1 mouse cellular context compared by ENCODE assay signal in the genomic region with DNA sequence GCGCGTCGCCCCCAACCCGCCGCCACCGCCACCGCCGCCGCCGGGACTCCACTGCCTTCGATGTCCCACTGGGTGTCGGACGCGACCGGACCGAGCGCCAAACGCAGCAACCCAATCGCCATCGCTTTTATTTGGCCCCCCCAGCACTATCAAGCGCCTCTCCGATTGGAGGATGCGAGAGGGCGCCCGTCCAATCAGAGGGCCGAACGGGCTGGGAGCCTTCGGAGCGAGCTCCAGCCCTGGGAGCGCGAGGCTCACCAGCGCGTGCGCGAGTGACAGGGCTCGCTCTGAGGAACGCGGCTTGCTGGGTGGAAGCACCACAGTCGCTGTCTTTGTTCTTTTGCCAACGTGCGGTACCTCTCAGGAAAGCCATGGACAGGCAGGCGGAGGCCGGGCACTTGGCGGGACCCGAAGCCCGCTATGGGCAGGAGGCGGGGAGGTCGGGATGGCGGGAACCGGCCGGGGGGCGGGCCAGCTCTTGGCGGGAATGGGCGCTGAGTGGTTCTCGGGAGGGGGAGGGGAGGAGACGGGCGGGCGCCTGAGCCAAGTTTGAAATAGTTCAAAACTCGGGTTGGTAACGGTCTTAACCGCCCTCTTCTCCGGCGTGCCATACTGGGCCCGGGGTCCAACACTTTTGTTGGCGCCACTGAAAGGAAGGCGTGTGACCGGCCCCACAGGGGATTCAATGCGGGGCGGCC.
TF ChIP-seq lines count a peak whose summit lies in the region.

Gene Ezh2 (minus strand): TSS at position 416 of the 698 bp plus-strand sequence.

TF ChIP-seq in MEL, 35 proteins besides CTCF, POLR2A, EP300 and RAD21 (continued from another document):
- peak; percentile 96; the same call in 1 of the 2 replicates for TF ChIP-seq E2F4 (IDR thresholded peaks at IDR 0.05; ENCODE audit: borderline replicate concordance, low read depth, low read length)
- no peak for TF ChIP-seq ETS1 (IDR thresholded peaks at IDR 0.05; ENCODE audit: low read depth, low read length)
- TF ChIP-seq ELF1 (IDR thresholded peaks at IDR 0.05; ENCODE audit: low read depth, low read length), result no peak
- TF ChIP-seq RCOR1 (IDR thresholded peaks at IDR 0.05; ENCODE audit: low read depth, low read length), result no peak
- no peak for TF ChIP-seq USF1 (IDR thresholded peaks at IDR 0.05; ENCODE audit: low read depth, low read length)
- no peak for TF ChIP-seq USF2 (IDR thresholded peaks at IDR 0.05; ENCODE audit: borderline replicate concordance in 1 of 2, insufficient read depth in 1 of 2, low read depth in 1 of 2, low read length in 2 of 2)
- TF ChIP-seq MEF2A (IDR thresholded peaks at IDR 0.05; ENCODE audit: extremely low read depth, insufficient replicate concordance, low read depth, low read length, poor library complexity, severe bottlenecking), result no peak
- no peak for TF ChIP-seq ZC3H11A (IDR thresholded peaks at IDR 0.05; ENCODE audit: low read depth, low read length)
- TF ChIP-seq SIN3A (IDR thresholded peaks at IDR 0.05; ENCODE audit: low read length), result no peak; the same call in none of the 2 replicates
- peak; percentile 63; the same call in 1 of the 2 replicates for TF ChIP-seq TCF12 (IDR thresholded peaks at IDR 0.05; ENCODE audit: low read depth, low read length)
- no peak for TF ChIP-seq JUND (IDR thresholded peaks at IDR 0.05; ENCODE audit: low read depth, low read length)
- no peak for TF ChIP-seq TAL1 (IDR thresholded peaks at IDR 0.05; ENCODE audit: low read length)
- TF ChIP-seq UBTF (IDR thresholded peaks at IDR 0.05; ENCODE audit: borderline replicate concordance, insufficient read depth, low read depth, low read length), result no peak
- peak; percentile 85 for TF ChIP-seq NRF1 (IDR thresholded peaks at IDR 0.05; ENCODE audit: insufficient read depth, low read depth, low read length, poor library complexity, severe bottlenecking)
- TF ChIP-seq BHLHE40 (IDR thresholded peaks at IDR 0.05; ENCODE audit: borderline replicate concordance, low read depth, low read length), result no peak
